Mouse (Mus musculus) kidney, embryonic 14.5 days (tissue): ENCODE measurements around the gene Ankrd13b. TPM values are rescaled to one million over a fixed set of nuclear protein-coding genes. Genes with fewer than 3 reads are reported as not detected.

Experiments used
- ATAC-seq: fragments of 200-750 bp; cut with Nextera tagmentation; 2 replicates; pipeline ENCODE4 v1.8.0; 2017; ENCODE audit warnings: moderate number of reproducible peaks, mild to moderate bottlenecking, moderate TSS enrichment, moderate library complexity; ENCODE audit not compliant: low FRiP score, low TSS enrichment
- H3K27ac ChIP-seq: fragments of 300-500 bp; sonication (generic); 2 replicates; pipeline ENCODE4 v1.5.1; 2014; ENCODE audit warnings: low read depth, mild to moderate bottlenecking, low read length, moderate library complexity, mixed read lengths
- H3K27me3 ChIP-seq: fragments of 300-500 bp; sonication (generic); 2 replicates; pipeline ENCODE4 v1.6.1; 2014; ENCODE audit warnings: mild to moderate bottlenecking, low read length; ENCODE audit not compliant: control insufficient read depth, insufficient read depth
- H3K36me3 ChIP-seq: fragments of 300-500 bp; sonication (generic); 2 replicates; pipeline ENCODE4 v1.6.1; 2014; ENCODE audit warnings: low read length, mixed read lengths; ENCODE audit not compliant: control insufficient read depth, insufficient read depth
- H3K4me1 ChIP-seq: fragments of 300-500 bp; sonication (generic); 2 replicates; pipeline ENCODE4 v1.6.1; 2014; ENCODE audit warnings: low read length, mixed read lengths; ENCODE audit not compliant: control insufficient read depth, insufficient read depth
- H3K4me2 ChIP-seq: fragments of 300-500 bp; sonication (generic); replicated peaks from 2 replicates; pipeline ENCODE4 v1.6.1; 2014; ENCODE audit warnings: low read depth, mild to moderate bottlenecking, low read length
- H3K4me3 ChIP-seq: fragments of 300-500 bp; sonication (generic); 2 replicates; pipeline ENCODE4 v1.5.1; 2014; ENCODE audit warnings: mild to moderate bottlenecking, low read length
- H3K9ac ChIP-seq: fragments of 300-500 bp; sonication (generic); 2 replicates; pipeline ENCODE4 v1.6.1; 2014; ENCODE audit warnings: low read depth, mild to moderate bottlenecking, low read length, moderate library complexity
- H3K9me3 ChIP-seq: fragments of 300-500 bp; sonication (generic); 2 replicates; pipeline ENCODE4 v1.6.1; 2016; ENCODE audit warnings: low read length; ENCODE audit not compliant: control insufficient read depth
- WGBS: fragments of 180-500 bp; shearing (Covaris S2); extraction: QIAGEN DNeasy Blood & Tissue Kit; methylation state at CpG from one replicate; pipeline ENCODE4 v1.1.7; 2014; 5-methylcytosine and 5-hydroxymethylcytosine counted together
- polyA plus RNA-seq: library from polyadenylated mRNA; unstranded; fragments of >200 nt; fragmentation: Nextera tagmentation; extraction: Ambion mirVana; gene quantifications from 2 replicates; pipeline ENCODE4 v1.2.1, GENCODE M21; 2014

Ankrd13b gene
- polyA plus RNA-seq, 1 experiment from 2014 or later = 8.6 TPM

DNA sequence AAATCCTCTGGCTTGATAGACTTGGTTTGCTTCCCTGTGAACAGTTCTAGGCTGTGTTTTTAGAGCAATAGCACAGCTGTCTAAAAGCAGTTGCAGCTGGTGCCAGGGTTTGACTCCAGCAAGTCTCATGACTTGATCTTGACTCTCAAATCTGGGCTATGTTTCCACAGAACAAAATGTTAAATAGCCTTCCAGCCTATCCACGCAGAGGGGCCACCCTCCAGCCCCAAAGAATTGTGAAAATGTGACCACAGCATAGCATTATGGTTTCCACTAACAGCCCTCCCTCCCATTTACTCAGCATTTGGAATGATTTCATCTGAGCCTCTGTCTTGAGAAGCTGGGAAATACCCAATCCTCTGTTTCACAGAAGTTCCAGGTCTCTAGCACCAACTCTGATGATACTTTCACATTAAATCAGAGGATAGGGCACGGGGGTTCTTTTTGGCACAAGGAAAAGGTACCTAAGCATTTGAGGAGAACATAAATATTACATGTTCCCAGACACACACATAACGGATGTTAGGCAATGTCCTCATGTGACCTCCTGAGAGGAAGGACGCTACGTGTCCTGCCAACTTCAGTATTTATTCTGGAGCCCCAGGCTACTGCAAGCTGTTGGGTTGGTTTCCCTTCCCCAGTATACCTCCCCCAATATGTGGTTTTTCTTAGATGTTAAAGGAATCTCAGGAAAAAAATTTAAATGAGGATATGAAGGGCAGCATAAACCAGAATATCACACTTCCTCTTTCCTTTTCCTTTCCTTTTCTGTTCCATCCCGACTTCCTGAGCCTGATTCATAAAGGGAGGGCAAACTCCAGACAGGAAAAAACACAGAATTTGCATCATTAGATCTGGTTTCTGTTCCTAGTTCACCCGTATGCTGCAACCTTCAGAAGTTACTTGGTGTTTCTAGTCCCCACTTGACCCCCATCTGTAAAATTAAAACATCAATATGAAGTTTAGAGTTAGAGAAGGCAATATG, 47.0 kb downstream of the Ankrd13b start:
- Histone ChIP-seq H3K4me1 (no peaks in the 10 kb centered on the region), H3K27ac (no peak overlapping the region), H3K4me3 (no peak overlapping the region), H3K9ac (no peak overlapping the region), H3K27me3 (no peaks in the 10 kb centered on the region), H3K4me2 (no peak overlapping the region), H3K36me3 (peaks cover 12% of the 10 kb centered on the region; the same call in 1 of the 2 replicates), H3K9me3 (no peaks in the 10 kb centered on the region)
- ATAC-seq = no peak
- 66% methylated on average over 7 of the region's 7 CpGs for WGBS

DNA sequence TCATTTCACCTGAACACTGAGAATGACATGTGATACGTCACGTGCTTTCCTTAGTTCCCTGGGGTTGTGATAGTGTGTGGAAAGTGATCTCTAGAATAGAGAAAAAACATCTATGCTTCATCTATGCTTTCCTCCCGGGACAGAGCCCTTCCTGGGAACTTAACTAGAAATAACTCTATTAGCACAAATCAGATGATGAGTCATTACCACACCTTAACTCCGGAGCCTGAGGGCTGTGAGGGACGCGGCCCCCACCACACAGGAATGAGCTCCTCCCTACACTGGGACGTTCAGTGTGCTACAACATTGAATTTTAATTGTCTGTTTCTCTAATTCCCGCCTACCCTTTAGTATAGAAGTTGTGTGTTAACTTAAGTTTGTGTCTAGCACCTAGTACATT, 48.5 kb downstream of the Ankrd13b start:
- ATAC-seq = no peak
- 78% methylated on average over 8 of the region's 8 CpGs for WGBS
- Histone ChIP-seq H3K9ac (no peak overlapping the region), H3K4me1 (no peaks in the 10 kb centered on the region), H3K9me3 (no peaks in the 10 kb centered on the region), H3K27ac (no peak overlapping the region), H3K4me3 (no peak overlapping the region), H3K27me3 (no peaks in the 10 kb centered on the region), H3K4me2 (no peak overlapping the region), H3K36me3 (peaks cover 12% of the 10 kb centered on the region; the same call in 1 of the 2 replicates)

DNA sequence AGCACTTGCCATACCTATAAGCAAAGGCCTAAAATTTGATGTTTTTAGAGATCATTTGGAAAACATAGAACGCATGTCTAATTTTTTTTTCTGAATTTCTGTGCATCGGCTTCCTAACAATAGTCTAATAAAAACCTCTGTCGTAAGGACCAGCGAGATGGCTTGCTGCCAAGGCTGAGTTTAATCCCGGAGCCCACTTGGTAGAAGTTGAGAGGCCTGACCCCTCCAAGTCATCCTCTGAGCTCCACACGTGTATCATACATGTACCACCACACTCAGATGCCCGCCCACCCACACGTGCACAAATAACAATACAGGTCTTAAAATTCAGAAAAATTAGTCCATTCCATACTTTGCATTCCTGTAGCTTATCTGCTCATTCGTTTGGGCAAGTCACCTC, 49.4 kb downstream of the Ankrd13b start:
- H3K4me1 ChIP-seq = no peaks in the 10 kb centered on the region
- H3K36me3 ChIP-seq = peaks cover 12% of the 10 kb centered on the region; the same call in 1 of the 2 replicates
- H3K9ac ChIP-seq = no peak overlapping the region
- no peaks in the 10 kb centered on the region for H3K9me3 ChIP-seq
- H3K27ac ChIP-seq = no peak overlapping the region
- no peak overlapping the region for H3K4me3 ChIP-seq
- 89% methylated on average over 9 of the region's 9 CpGs for WGBS
- H3K4me2 ChIP-seq = no peak overlapping the region
- no peak for ATAC-seq
- H3K27me3 ChIP-seq = no peaks in the 10 kb centered on the region

DNA sequence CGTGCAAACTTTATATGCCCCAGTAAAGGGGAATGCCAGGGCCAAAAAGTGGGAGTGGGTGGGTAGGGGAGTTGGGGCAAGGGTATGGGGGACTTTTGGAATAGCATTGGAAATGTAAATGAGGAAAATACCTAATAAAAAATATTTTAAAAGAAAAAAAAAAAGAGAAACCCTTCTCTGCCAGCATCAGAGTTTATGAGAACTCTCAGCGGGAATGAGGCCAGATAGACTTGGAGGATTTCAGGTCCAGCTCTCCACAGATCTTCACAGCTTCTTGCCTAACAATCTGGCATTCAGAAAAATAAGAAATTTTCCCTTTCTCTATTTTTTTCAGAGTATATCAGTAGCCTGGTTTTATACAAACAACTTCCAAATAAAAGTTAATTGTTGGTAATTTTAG, 52.5 kb downstream of the Ankrd13b start:
- Histone ChIP-seq H3K9me3 (no peaks in the 10 kb centered on the region), H3K4me1 (no peaks in the 10 kb centered on the region), H3K36me3 (peaks cover 11% of the 10 kb centered on the region; the same call in 1 of the 2 replicates), H3K27ac (no peak overlapping the region), H3K4me2 (no peak overlapping the region), H3K27me3 (no peaks in the 10 kb centered on the region), H3K4me3 (no peak overlapping the region), H3K9ac (no peak overlapping the region)
- no peak for ATAC-seq
- 86% methylated on average over 2 of the region's 2 CpGs for WGBS

DNA sequence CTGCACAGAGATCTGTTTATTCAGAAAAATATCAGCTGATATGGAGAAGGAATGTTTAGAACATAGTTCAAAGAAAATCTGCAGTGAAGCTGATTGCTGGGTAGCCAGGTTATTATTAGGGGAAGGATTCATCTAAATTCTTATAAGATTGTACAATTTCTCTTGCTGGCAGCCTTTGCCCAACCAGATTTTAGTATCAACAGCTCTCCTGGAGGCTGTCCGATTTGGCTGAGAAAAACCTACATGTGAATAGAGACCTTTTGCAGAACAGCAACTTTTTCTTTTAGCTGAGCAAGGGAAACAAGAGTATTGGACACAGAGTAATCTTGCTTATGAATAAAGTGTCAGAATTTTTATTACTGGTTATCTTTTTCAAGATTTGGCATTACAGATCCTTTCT, 61.0 kb downstream of the Ankrd13b start:
- ATAC-seq = no peak
- Histone ChIP-seq H3K4me2 (no peak overlapping the region), H3K27ac (no peak overlapping the region), H3K36me3 (no peaks in the 10 kb centered on the region; the same call in 1 of the 2 replicates), H3K4me3 (no peak overlapping the region), H3K9ac (no peak overlapping the region), H3K27me3 (no peaks in the 10 kb centered on the region), H3K9me3 (no peaks in the 10 kb centered on the region), H3K4me1 (no peaks in the 10 kb centered on the region)
- WGBS = 90% methylated on average over 1 of the region's 1 CpGs

DNA sequence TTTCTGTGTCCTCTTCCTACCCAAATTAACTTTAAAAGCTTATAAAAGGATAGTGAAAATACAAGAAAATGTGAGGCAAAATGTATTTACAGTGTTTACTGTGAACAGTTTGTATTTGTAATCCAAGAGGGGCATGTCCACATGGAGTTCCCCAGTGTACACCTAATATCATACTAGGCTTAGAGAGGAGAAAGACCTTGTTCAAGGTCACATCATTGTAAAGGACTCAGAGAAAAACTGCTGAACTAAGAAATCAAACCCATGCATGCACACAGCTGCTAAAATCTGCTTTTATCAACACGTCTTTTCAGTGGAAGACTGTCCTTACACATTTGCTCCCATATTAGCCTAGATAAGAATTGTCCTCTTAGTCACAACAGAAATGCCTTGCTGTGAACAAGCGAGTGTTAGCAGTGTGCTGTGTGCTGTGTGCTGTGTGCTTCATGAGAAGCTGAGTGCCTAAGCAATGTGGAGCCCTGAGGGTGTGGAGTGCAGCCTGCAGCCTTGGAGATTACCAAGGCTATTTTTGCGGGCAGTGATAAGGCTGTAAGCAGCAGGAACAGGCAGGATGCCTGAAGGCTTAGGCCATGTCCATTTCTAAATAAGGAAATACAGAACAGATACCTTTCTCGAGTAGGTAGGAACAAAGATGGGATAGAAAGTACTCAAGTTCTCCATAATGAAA, 66.2 kb downstream of the Ankrd13b start:
- Histone ChIP-seq H3K4me3 (no peak overlapping the region), H3K4me1 (no peaks in the 10 kb centered on the region), H3K36me3 (peaks cover 9% of the 10 kb centered on the region; the same call in 1 of the 2 replicates), H3K27me3 (no peaks in the 10 kb centered on the region), H3K4me2 (no peak overlapping the region), H3K27ac (no peak overlapping the region), H3K9me3 (no peaks in the 10 kb centered on the region), H3K9ac (no peak overlapping the region)
- 87% methylated on average over 4 of the region's 4 CpGs for WGBS
- no peak for ATAC-seq

Other genes starting within 250 kb of the Ankrd13b start
- 0.39 and 0.54 TPM in 2 replicates for gene Coro6, start 27.3 kb downstream of the Ankrd13b start, polyA plus RNA-seq
- gene Git1, start 3.9 kb upstream of the Ankrd13b start, polyA plus RNA-seq = 18.1 and 19.3 TPM in 2 replicates
- gene Abhd15, start 25.4 kb upstream of the Ankrd13b start, polyA plus RNA-seq = 1.4 and 2.6 TPM in 2 replicates
- 36.9 and 37.4 TPM in 2 replicates for gene Trp53i13, start 26.3 kb upstream of the Ankrd13b start, polyA plus RNA-seq
- not detected in 2 replicates for gene Gm10392, start 29.5 kb upstream of the Ankrd13b start, polyA plus RNA-seq
- 21.4 and 23.7 TPM in 2 replicates for gene Taok1, start 118.1 kb upstream of the Ankrd13b start, polyA plus RNA-seq
- gene Nufip2, start 196.5 kb upstream of the Ankrd13b start, polyA plus RNA-seq = 9.2 and 9.7 TPM in 2 replicates
- not detected in 2 replicates for gene Cryba1, start 235.6 kb upstream of the Ankrd13b start, polyA plus RNA-seq